Mouse (Mus musculus) CH12.LX (cell line): ENCODE results near the gene Tescl. TPM values are rescaled to one million over a fixed set of nuclear protein-coding genes. Genes with fewer than 3 reads are reported as not detected.

Experiments
- DNase-seq: peaks from one replicate; pipeline ENCODE4 v3.0.0-alpha.2; 2013; ENCODE audit errors: extremely low read depth
- H3K27ac ChIP-seq: 2 replicates; pipeline ENCODE4 v1.5.1; 2012; ENCODE audit warnings: low read depth, mild to moderate bottlenecking, control low read depth, moderate library complexity; ENCODE audit not compliant: insufficient read depth
- H3K27me3 ChIP-seq: replicated peaks from 2 replicates; pipeline ENCODE3; 2012; ENCODE audit warnings: inconsistent platforms
- H3K36me3 ChIP-seq, 2 experiments: replicated peaks in 1 of 2; 2 replicates each; pipeline versions ENCODE3 to v1.6.1; 2012; ENCODE audit warnings: inconsistent platforms in 1 of 2, low read length in 1 of 2, mild to moderate bottlenecking in 1 of 2, mixed read lengths in 1 of 2, moderate library complexity in 1 of 2; ENCODE audit not compliant: control insufficient read depth in 1 of 2, insufficient read depth in 1 of 2
- H3K4me1 ChIP-seq, 2 experiments: 2 replicates each; pipeline ENCODE4 v1.6.1; 2012; ENCODE audit warnings: inconsistent platforms in 1 of 2, moderate library complexity in 1 of 2; ENCODE audit not compliant: insufficient read depth in 2 of 2, control insufficient read depth in 1 of 2
- H3K4me2 ChIP-seq: 2 replicates; pipeline ENCODE4 v1.6.1; 2012; ENCODE audit warnings: low read depth, mild to moderate bottlenecking, control low read depth; ENCODE audit not compliant: poor library complexity, insufficient read depth, severe bottlenecking
- H3K4me3 ChIP-seq, 3 experiments: fragments of 150-350 bp in 1 of 3; sonication (generic) in 1 of 3; replicated peaks in 1 of 3; 2 replicates each; pipeline versions ENCODE3 to v1.5.1; 2011 to 2012; ENCODE audit warnings: low read depth in 2 of 3, low read length in 2 of 3, mild to moderate bottlenecking in 2 of 3, moderate library complexity in 2 of 3, control low read depth in 1 of 3, improper control_type of control experiment in 1 of 3, inconsistent platforms in 1 of 3, mixed read lengths in 1 of 3; ENCODE audit not compliant: poor library complexity in 1 of 3
- H3K79me2 ChIP-seq: replicated peaks from 2 replicates; pipeline ENCODE4 v1.6.1; 2012; ENCODE audit warnings: mild to moderate bottlenecking, moderate library complexity; ENCODE audit not compliant: control insufficient read depth, poor library complexity, insufficient read depth, severe bottlenecking; ENCODE audit errors: extremely low read depth
- H3K9ac ChIP-seq: 2 replicates; pipeline ENCODE4 v1.6.1; 2012; ENCODE audit warnings: low read depth, mild to moderate bottlenecking, control low read depth, moderate library complexity; ENCODE audit not compliant: insufficient read depth
- H3K9me3 ChIP-seq: replicated peaks from 2 replicates; pipeline ENCODE3; 2012; ENCODE audit warnings: low read length, inconsistent platforms, mixed read lengths
- BHLHE40 ChIP-seq: IDR thresholded peaks from 2 replicates; pipeline ENCODE4 v1.6.1; 2011; ENCODE audit warnings: mild to moderate bottlenecking, low read depth, low read length, improper control_type of control experiment
- CHD2 ChIP-seq: IDR thresholded peaks from 2 replicates; pipeline ENCODE4 v1.6.1; 2011; ENCODE audit warnings: low read length, improper control_type of control experiment
- CTCF ChIP-seq, 2 experiments: IDR thresholded peaks in 1 of 2; conservative IDR thresholded peaks in 1 of 2; 2 replicates each; pipeline ENCODE4 v1.5.1; 2011 to 2012; ENCODE audit warnings: low read depth in 2 of 2, low read length in 2 of 2, improper control_type of control experiment in 1 of 2, inconsistent platforms in 1 of 2, mild to moderate bottlenecking in 1 of 2, moderate library complexity in 1 of 2
- ETS1 ChIP-seq: conservative IDR thresholded peaks from 2 replicates; pipeline ENCODE4 v1.6.1; 2012; ENCODE audit warnings: low read depth, mild to moderate bottlenecking, inconsistent platforms, low read length, improper control_type of control experiment, moderate library complexity
- JUN ChIP-seq: IDR thresholded peaks from 2 replicates; pipeline ENCODE4 v1.6.1; 2011; ENCODE audit warnings: low read depth, mild to moderate bottlenecking, low read length, improper control_type of control experiment, moderate library complexity; ENCODE audit not compliant: insufficient read depth
- JUND ChIP-seq: conservative IDR thresholded peaks from 2 replicates; pipeline ENCODE4 v1.6.1; 2011; ENCODE audit warnings: low read depth, low read length, improper control_type of control experiment
- MAZ ChIP-seq: IDR thresholded peaks from 2 replicates; pipeline ENCODE4 v1.6.1; 2012; ENCODE audit warnings: low read depth, mild to moderate bottlenecking, inconsistent platforms, low read length, improper control_type of control experiment, moderate library complexity
- NELFE ChIP-seq: IDR thresholded peaks from 2 replicates; pipeline ENCODE4 v1.6.1; 2011; ENCODE audit warnings: low read depth, low read length, improper control_type of control experiment
- PAX5 ChIP-seq: IDR thresholded peaks from 2 replicates; pipeline ENCODE4 v1.6.1; 2012; ENCODE audit warnings: low read length, inconsistent platforms, mixed read lengths
- POLR2A ChIP-seq: IDR thresholded peaks from 2 replicates; pipeline ENCODE4 v1.6.1; 2011; ENCODE audit warnings: low read depth, mild to moderate bottlenecking, improper control_type of control experiment, low read length
- RCOR1 ChIP-seq: conservative IDR thresholded peaks from 2 replicates; pipeline ENCODE4 v1.6.1; 2012; ENCODE audit warnings: low read depth, mild to moderate bottlenecking, inconsistent platforms, low read length, improper control_type of control experiment
- SIN3A ChIP-seq: IDR thresholded peaks from 2 replicates; pipeline ENCODE4 v1.6.1; 2012; ENCODE audit warnings: low read length, improper control_type of control experiment, inconsistent platforms
- USF1 ChIP-seq: IDR thresholded peaks from 2 replicates; pipeline ENCODE4 v1.6.1; 2014; ENCODE audit warnings: low read depth, mild to moderate bottlenecking, inconsistent platforms, low read length, improper control_type of control experiment
- ZKSCAN1 ChIP-seq: IDR thresholded peaks from 2 replicates; pipeline ENCODE4 v1.6.1; 2012; ENCODE audit warnings: low read depth, inconsistent platforms, low read length, improper control_type of control experiment, borderline replicate concordance
- dilution Hi-C: fragments of 300-500 bp; cut with MboI; formaldehyde crosslinking; loops from 2 replicates; pipeline ENCODE4 v1.14.3; 2020; ENCODE audit warnings: low sequenced_read_pairs; ENCODE audit not compliant: extremely low pct_unique_long_range_greater_than_20kb, extremely low pct_ligation_motif_present
- in situ Hi-C: fragments of 300-500 bp; cut with MboI; formaldehyde crosslinking; loops from 3 replicates; pipeline ENCODE4 v1.14.3; 2019; ENCODE audit warnings: low sequenced_read_pairs, low pct_ligation_motif_present, low pct_unique_long_range_greater_than_20kb, mixed read lengths
- polyA plus RNA-seq: library from polyadenylated mRNA; unstranded; fragments of >175 nt; gene quantifications from 2 replicates; pipeline ENCODE4 v1.2.1, GENCODE M21; 2012; ENCODE audit warnings: low read depth; ENCODE audit not compliant: insufficient read length
- total RNA-seq, 2 experiments: library from RNA; depleted of rRNA; stranded (reverse); fragments of 300-350 nt in 1 of 2; fragments of >200 nt in 1 of 2; gene quantifications; 2 replicates each; pipeline ENCODE4 v1.2.3; 2012 to 2014

Gene Tescl
- total and polyA plus RNA-seq, 3 experiments = not detected

DNA sequence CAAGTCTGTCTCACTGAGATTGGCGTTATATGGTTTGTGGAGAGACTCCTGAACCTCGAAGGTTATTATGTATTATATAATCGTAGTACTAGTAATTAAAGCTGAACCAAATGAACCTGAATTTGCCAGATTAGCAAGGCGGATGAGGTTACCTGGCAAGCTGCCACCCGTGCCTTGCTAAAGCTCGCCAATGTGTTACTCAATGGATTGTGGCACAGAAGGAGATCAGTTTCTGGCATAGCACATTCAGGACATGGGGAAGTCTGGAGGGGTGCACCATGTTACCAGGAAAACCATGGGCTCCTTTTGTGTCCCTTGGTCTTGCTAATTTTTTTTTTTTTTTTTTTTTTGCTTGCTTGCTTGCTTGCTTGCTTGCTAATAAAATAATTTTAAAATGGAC lies 8.5 kb downstream of the Tescl start:
- no peak overlapping the region for H3K27ac ChIP-seq
- H3K4me1 ChIP-seq = no peaks in the 10 kb centered on the region
- H3K79me2 ChIP-seq = no peaks in the 10 kb centered on the region
- no peak overlapping the region for H3K4me3 ChIP-seq
- no peaks in the 10 kb centered on the region for H3K36me3 ChIP-seq
- H3K9me3 ChIP-seq = peaks cover 17% of the 10 kb centered on the region
- no peak overlapping the region for H3K4me2 ChIP-seq
- peaks cover 53% of the 10 kb centered on the region for H3K27me3 ChIP-seq
- no peak overlapping the region for H3K9ac ChIP-seq
- dilution Hi-C loops (no loop called here), in situ Hi-C loops (no loop called here)
- no peak for TF ChIP-seq ETS1
- no peak for TF ChIP-seq NELFE
- no peak for TF ChIP-seq BHLHE40
- no peak for TF ChIP-seq JUN
- no peak for TF ChIP-seq RCOR1
- TF ChIP-seq JUND = no peak
- no peak for TF ChIP-seq USF1
- TF ChIP-seq ZKSCAN1 = no peak
- DNase-seq = no peak

DNA sequence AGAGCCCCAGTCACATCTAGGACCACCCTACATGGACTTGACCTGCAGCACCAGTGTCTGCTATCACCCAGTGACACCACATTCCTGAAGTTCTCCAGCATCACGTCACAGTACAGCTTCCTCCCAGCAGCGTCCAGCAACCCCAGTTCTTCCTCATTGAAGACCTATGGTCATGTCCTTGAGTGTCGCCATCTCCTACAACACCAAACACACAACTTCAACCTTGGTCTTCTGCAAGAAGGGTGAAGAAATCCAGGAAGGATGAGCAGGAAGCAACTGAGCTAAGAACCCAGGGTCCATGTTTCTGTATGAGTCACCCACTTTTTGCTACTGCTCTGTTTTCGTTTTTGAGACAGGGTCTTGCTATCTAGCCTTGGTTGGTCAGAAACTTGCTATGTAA lies 11.1 kb downstream of the Tescl start:
- TF ChIP-seq ETS1 (no peak), SIN3A (no peak), USF1 (no peak), CHD2 (no peak), POLR2A (no peak), PAX5 (no peak), MAZ (no peak)
- H3K27me3 ChIP-seq = peaks cover 30% of the 10 kb centered on the region
- in situ Hi-C loops (no loop called here), dilution Hi-C loops (no loop called here)
- no peaks in the 10 kb centered on the region for H3K79me2 ChIP-seq
- H3K9me3 ChIP-seq = peaks cover 17% of the 10 kb centered on the region
- H3K4me3 ChIP-seq = no peak overlapping the region
- H3K4me2 ChIP-seq = no peak overlapping the region
- DNase-seq = no peak
- no peaks in the 10 kb centered on the region for H3K36me3 ChIP-seq
- H3K27ac ChIP-seq = no peak overlapping the region
- no peaks in the 10 kb centered on the region for H3K4me1 ChIP-seq
- no peak overlapping the region for H3K9ac ChIP-seq

DNA sequence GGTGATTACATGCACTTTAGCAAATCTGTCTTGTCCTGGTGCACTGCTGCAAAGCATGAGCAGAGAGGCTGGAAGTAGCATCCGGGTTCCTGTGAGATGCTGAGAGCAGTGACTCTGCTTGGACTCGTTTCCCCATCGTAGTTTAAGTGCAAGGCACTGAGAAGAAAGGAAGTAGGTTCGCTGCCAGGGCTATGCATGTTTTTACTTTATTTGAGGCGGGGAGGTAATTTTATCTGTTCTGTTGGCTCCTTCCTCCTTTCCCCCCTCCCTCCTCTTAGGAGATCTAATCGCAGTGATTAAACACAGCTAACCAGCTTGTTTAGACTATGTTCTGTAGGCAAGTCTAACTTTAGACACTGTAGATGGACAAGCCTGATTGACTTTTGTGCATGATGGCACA lies 14.8 kb downstream of the Tescl start:
- Histone ChIP-seq H3K4me3 (no peak overlapping the region), H3K9ac (no peak overlapping the region), H3K9me3 (peaks cover 1% of the 10 kb centered on the region), H3K4me1 (peaks cover 2 to 16% of the 10 kb centered on the region in 2 experiments), H3K27ac (no peak overlapping the region), H3K4me2 (no peak overlapping the region), H3K79me2 (no peaks in the 10 kb centered on the region), H3K27me3 (peaks cover 10% of the 10 kb centered on the region), H3K36me3 (peaks cover 0 to 5% of the 10 kb centered on the region in 2 experiments)
- dilution Hi-C loops = no loop called here
- TF ChIP-seq CTCF (conservative IDR thresholded peaks at IDR 0.05 in 1 of 2, IDR thresholded peaks at IDR 0.05 in 1 of 2; ENCODE audit: low read depth in 2 of 2, low read length in 2 of 2) = no peak
- in situ Hi-C loops = no loop called here
- no peak for DNase-seq
